Mouse (Mus musculus) small intestine, adult 10 weeks (tissue): ENCODE measurements around the gene Polr2f. TPM values are rescaled to one million over a fixed set of nuclear protein-coding genes. Genes with fewer than 3 reads are reported as not detected.

Source experiments
- polyA plus RNA-seq: library from polyadenylated mRNA; stranded (reverse); fragments of 350-450 nt; fragmentation: Illumina TruSeq; extraction: RNeasy Lipid Tissue Mini Kit (QIAGEN cat#74804); gene quantifications from one replicate; pipeline ENCODE4 v1.2.3, GENCODE M21; 2014; ENCODE audit warnings: low replicate concordance

The Polr2f gene
- polyA plus RNA-seq, result not detected

DNA sequence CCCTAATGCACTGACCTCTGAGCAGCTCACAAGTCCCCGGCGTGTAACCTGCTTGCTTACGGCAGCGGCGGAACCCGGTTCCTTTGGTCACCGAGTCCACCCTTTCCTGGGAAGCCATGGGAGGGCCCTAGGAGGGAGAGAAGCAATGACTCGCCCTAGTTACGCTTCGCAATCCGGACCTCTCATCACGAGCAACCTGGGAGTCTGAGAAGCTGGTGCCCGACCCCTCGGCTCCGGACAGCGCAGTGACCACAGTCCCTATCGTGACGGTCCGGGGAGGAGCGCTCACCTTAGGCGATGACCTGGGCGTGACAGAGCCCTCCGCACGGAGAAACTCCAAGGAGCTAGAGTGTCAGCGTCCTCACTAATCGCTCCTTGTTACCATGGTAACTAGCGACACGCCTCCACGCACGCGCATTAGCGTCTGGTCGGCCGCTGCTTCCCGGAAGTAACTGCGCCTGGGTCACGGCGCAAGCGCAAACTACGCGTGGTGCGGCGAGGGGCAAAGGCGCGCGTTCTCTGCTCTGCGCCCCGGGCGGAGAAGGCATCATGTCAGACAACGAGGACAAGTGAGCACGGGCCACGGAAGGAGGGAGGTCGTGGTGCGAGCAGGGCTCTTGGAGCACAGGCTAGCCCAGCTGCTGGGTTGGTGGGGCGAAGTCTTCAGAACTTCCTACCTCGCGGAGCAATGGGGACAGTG, at the start of gene Polr2f, which contains the start of gene 1700088E04Rik:
TSS of gene Polr2f (plus strand) at position 144 of the 700 bp plus-strand sequence.
TSS of gene 1700088E04Rik (minus strand) at position 388 of the 700 bp plus-strand sequence.

DNA sequence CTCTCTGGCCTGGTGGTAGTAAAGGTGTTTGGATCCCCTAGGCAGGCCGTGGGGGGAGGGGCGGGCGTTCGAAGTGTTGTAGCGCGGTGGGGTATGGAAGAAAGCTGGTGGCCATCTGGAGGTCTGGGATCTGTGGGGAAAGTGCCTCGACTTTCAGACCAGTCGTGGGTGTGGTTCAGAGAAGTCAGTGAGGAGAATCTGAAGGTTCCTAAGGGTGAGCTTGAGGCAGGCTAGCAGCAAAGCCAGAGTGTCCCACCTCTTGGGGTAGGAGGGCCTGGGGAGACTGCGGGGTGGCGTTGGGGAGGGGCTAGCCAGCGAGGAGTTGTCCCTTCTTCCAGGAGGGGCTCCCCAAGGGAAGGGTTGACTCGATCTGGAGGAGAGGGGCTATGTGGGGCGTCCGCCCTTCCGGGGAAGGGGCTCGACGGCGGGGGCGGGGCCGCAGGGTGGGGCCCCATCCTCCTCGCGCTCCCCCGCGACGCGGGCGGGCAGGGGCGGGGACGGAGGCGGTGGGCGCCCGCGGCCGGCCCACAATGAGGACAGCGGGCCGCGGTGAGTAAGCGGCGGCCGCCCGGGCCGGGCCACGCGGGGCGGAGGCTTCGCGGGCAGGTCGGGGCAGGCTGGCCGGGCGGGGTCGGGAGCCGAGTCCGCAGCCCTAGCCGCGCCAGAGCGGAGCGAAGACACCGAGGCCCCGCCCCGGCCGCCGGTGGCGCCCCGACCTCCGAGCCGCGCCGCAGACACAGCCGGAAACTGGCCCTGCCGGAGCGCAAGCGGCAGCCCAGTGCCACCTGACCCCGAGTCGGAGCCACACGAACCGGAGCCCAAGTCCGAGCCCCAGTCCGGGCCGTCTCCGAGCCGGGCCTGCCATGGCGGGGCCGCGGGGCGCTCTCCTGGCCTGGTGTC, 32.1 kb upstream of the Polr2f start, which contains the start of gene Micall1:
TSS of gene Micall1 (plus strand) at position 478 of the 900 bp plus-strand sequence.

DNA sequence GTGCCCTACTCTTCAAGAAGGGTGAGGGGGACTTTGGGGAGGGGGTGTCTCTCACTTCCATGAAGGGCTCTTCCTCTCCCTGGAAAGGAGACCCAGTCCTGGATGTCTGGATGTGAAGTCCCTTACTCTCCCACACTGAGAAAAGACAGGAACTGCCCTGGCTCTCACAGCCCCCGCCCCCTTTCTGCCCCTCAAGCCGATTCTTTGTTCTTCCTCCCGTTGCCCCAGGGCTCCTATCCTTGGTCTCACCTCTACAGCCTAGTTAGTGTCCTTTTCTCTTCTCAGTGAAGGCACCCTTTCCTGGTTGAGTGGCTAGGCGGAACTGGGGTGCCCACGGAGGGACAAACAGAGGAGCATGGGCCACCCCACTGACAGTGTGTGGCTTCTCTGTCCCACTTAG, 24.3 kb downstream of the Polr2f start, which contains the start of gene Sox10:
TSS of gene Sox10 (minus strand) at position 101 of the 400 bp plus-strand sequence.

Other genes starting within 250 kb of the Polr2f start
- not detected for gene Gm49510, start 241.3 kb upstream of the Polr2f start, polyA plus RNA-seq
- gene Sh3bp1, start 241.2 kb upstream of the Polr2f start, polyA plus RNA-seq, result 1.9 TPM
- 0.22 TPM for gene Pdxp, start 227.1 kb upstream of the Polr2f start, polyA plus RNA-seq
- not detected for gene Lgals1, start 214.3 kb upstream of the Polr2f start, polyA plus RNA-seq
- 1.3 TPM for gene Nol12, start 206.1 kb upstream of the Polr2f start, polyA plus RNA-seq
- gene Triobp, start 193.3 kb upstream of the Polr2f start, polyA plus RNA-seq, result 1.0 TPM
- 171 TPM for gene H1f0, start 112.6 kb upstream of the Polr2f start, polyA plus RNA-seq
- not detected for gene Galr3, start 99.1 kb upstream of the Polr2f start, polyA plus RNA-seq
- 1.9 TPM for gene Ankrd54, start 78.1 kb upstream of the Polr2f start, polyA plus RNA-seq
- gene Eif3l, start 65.8 kb upstream of the Polr2f start, polyA plus RNA-seq, result 47.0 TPM
- gene Micall1, start 32.1 kb upstream of the Polr2f start, polyA plus RNA-seq, result 7.6 TPM
- gene 1700088E04Rik, start 244 bp downstream of the Polr2f start, polyA plus RNA-seq, result not detected
- not detected for gene Sox10, start 24.2 kb downstream of the Polr2f start, polyA plus RNA-seq
- gene Pick1, start 88.2 kb downstream of the Polr2f start, polyA plus RNA-seq, result 9.0 TPM
- gene Gm49486, start 88.4 kb downstream of the Polr2f start, polyA plus RNA-seq, result 0.48 TPM
- gene Slc16a8, start 113.8 kb downstream of the Polr2f start, polyA plus RNA-seq, result not detected
- gene Baiap2l2, start 144.5 kb downstream of the Polr2f start, polyA plus RNA-seq, result 15.6 TPM
- 0.22 TPM for gene Pla2g6, start 187.4 kb downstream of the Polr2f start, polyA plus RNA-seq
- 1.4 TPM for gene Maff, start 205.6 kb downstream of the Polr2f start, polyA plus RNA-seq